Mouse (Mus musculus): ENCODE data around the gene Hadha. TPM values are rescaled to one million over a fixed set of nuclear protein-coding genes. Genes with fewer than 3 reads are reported as not detected.

Gene Hadha
- polyA plus RNA-seq, 1 experiment = 64.9 TPM

GRCm38 (mm10) chr5:30132173-30132572 is 22.8 kb downstream of the Hadha start:
- Histone ChIP-seq H3K4me1 (ENCODE audit: control insufficient read depth, insufficient read depth, low read length) (no peaks in the 10 kb centered on the region), H3K27ac (ENCODE audit: insufficient read depth, low read length) (no peak overlapping the region), H3K4me3 (ENCODE audit: insufficient read depth, low read length) (no peak overlapping the region)
- TF ChIP-seq CTCF (IDR thresholded peaks at IDR 0.05; ENCODE audit: extremely low read depth, insufficient read depth, low read length) = no peak
- no peak for TF ChIP-seq POLR2A (IDR thresholded peaks at IDR 0.05; ENCODE audit: extremely low read depth, insufficient read depth, low read length)

- H3K4me1 ChIP-seq (ENCODE audit: control insufficient read depth, insufficient read depth, low read length) = no peaks in the 10 kb centered on the region
- H3K27ac ChIP-seq (ENCODE audit: insufficient read depth, low read length) = no peak overlapping the region
- TF ChIP-seq POLR2A (IDR thresholded peaks at IDR 0.05; ENCODE audit: extremely low read depth, insufficient read depth, low read length) = no peak
- no peak for TF ChIP-seq CTCF (IDR thresholded peaks at IDR 0.05; ENCODE audit: extremely low read depth, insufficient read depth, low read length)
- H3K4me3 ChIP-seq (ENCODE audit: insufficient read depth, low read length) = no peak overlapping the region
Measured at GRCm38 (mm10) chr5:30131246-30131645, 23.7 kb downstream of the Hadha start.

GRCm38 (mm10) chr5:30128680-30129079 is 26.3 kb downstream of the Hadha start:
- H3K4me1 ChIP-seq (ENCODE audit: control insufficient read depth, insufficient read depth, low read length) = no peaks in the 10 kb centered on the region
- H3K27ac ChIP-seq (ENCODE audit: insufficient read depth, low read length) = no peak overlapping the region
- TF ChIP-seq CTCF (IDR thresholded peaks at IDR 0.05; ENCODE audit: extremely low read depth, insufficient read depth, low read length) = no peak
- TF ChIP-seq POLR2A (IDR thresholded peaks at IDR 0.05; ENCODE audit: extremely low read depth, insufficient read depth, low read length) = no peak
- H3K4me3 ChIP-seq (ENCODE audit: insufficient read depth, low read length) = no peak overlapping the region

GRCm38 (mm10) chr5:30127921-30128597 is 26.9 kb downstream of the Hadha start:
- Histone ChIP-seq H3K27ac (ENCODE audit: insufficient read depth, low read length) (no peak overlapping the region), H3K4me1 (ENCODE audit: control insufficient read depth, insufficient read depth, low read length) (no peaks in the 10 kb centered on the region)
- TF ChIP-seq POLR2A (IDR thresholded peaks at IDR 0.05; ENCODE audit: extremely low read depth, insufficient read depth, low read length) = no peak
- TF ChIP-seq CTCF (IDR thresholded peaks at IDR 0.05; ENCODE audit: extremely low read depth, insufficient read depth, low read length) = no peak

GRCm38 (mm10) chr5:30126756-30127155 is 28.2 kb downstream of the Hadha start:
- TF ChIP-seq CTCF (IDR thresholded peaks at IDR 0.05; ENCODE audit: extremely low read depth, insufficient read depth, low read length) (no peak), POLR2A (IDR thresholded peaks at IDR 0.05; ENCODE audit: extremely low read depth, insufficient read depth, low read length) (no peak)
- H3K27ac ChIP-seq (ENCODE audit: insufficient read depth, low read length) = no peak overlapping the region

More at GRCm38 (mm10) chr5:30127921-30128597, 26.9 kb downstream of the Hadha start:
- H3K4me3 ChIP-seq (ENCODE audit: insufficient read depth, low read length) = no peak overlapping the region

GRCm38 (mm10) chr5:30125587-30125986 is 29.4 kb downstream of the Hadha start:
- Histone ChIP-seq H3K4me1 (ENCODE audit: control insufficient read depth, insufficient read depth, low read length) (no peaks in the 10 kb centered on the region), H3K4me3 (ENCODE audit: insufficient read depth, low read length) (no peak overlapping the region), H3K27ac (ENCODE audit: insufficient read depth, low read length) (no peak overlapping the region)
- peak; percentile 61 for TF ChIP-seq CTCF (IDR thresholded peaks at IDR 0.05; ENCODE audit: extremely low read depth, insufficient read depth, low read length)
- TF ChIP-seq POLR2A (IDR thresholded peaks at IDR 0.05; ENCODE audit: extremely low read depth, insufficient read depth, low read length) = no peak

More at GRCm38 (mm10) chr5:30126756-30127155, 28.2 kb downstream of the Hadha start:
- no peaks in the 10 kb centered on the region for H3K4me1 ChIP-seq (ENCODE audit: control insufficient read depth, insufficient read depth, low read length)
- no peak overlapping the region for H3K4me3 ChIP-seq (ENCODE audit: insufficient read depth, low read length)

GRCm38 (mm10) chr5:30122481-30122880 is 32.5 kb downstream of the Hadha start:
- no peak for TF ChIP-seq CTCF (IDR thresholded peaks at IDR 0.05; ENCODE audit: extremely low read depth, insufficient read depth, low read length)
- no peak overlapping the region for H3K4me3 ChIP-seq (ENCODE audit: insufficient read depth, low read length)
- no peak overlapping the region for H3K27ac ChIP-seq (ENCODE audit: insufficient read depth, low read length)
- H3K4me1 ChIP-seq (ENCODE audit: control insufficient read depth, insufficient read depth, low read length) = no peaks in the 10 kb centered on the region

- H3K27ac ChIP-seq (ENCODE audit: insufficient read depth, low read length) = no peak overlapping the region
- TF ChIP-seq CTCF (IDR thresholded peaks at IDR 0.05; ENCODE audit: extremely low read depth, insufficient read depth, low read length) = no peak
- TF ChIP-seq POLR2A (IDR thresholded peaks at IDR 0.05; ENCODE audit: extremely low read depth, insufficient read depth, low read length) = no peak
- no peaks in the 10 kb centered on the region for H3K4me1 ChIP-seq (ENCODE audit: control insufficient read depth, insufficient read depth, low read length)
- no peak overlapping the region for H3K4me3 ChIP-seq (ENCODE audit: insufficient read depth, low read length)
Measured at GRCm38 (mm10) chr5:30120106-30120505, 34.9 kb downstream of the Hadha start.

GRCm38 (mm10) chr5:30119163-30119562 is 35.8 kb downstream of the Hadha start:
- TF ChIP-seq CTCF (IDR thresholded peaks at IDR 0.05; ENCODE audit: extremely low read depth, insufficient read depth, low read length) = no peak
- no peak for TF ChIP-seq POLR2A (IDR thresholded peaks at IDR 0.05; ENCODE audit: extremely low read depth, insufficient read depth, low read length)
- Histone ChIP-seq H3K27ac (ENCODE audit: insufficient read depth, low read length) (no peak overlapping the region), H3K4me1 (ENCODE audit: control insufficient read depth, insufficient read depth, low read length) (no peaks in the 10 kb centered on the region), H3K4me3 (ENCODE audit: insufficient read depth, low read length) (no peak overlapping the region)

GRCm38 (mm10) chr5:30118018-30118417 is 36.9 kb downstream of the Hadha start:
- H3K4me1 ChIP-seq (ENCODE audit: control insufficient read depth, insufficient read depth, low read length) = no peaks in the 10 kb centered on the region
- H3K27ac ChIP-seq (ENCODE audit: insufficient read depth, low read length) = no peak overlapping the region
- H3K4me3 ChIP-seq (ENCODE audit: insufficient read depth, low read length) = no peak overlapping the region
- no peak for TF ChIP-seq POLR2A (IDR thresholded peaks at IDR 0.05; ENCODE audit: extremely low read depth, insufficient read depth, low read length)
- no peak for TF ChIP-seq CTCF (IDR thresholded peaks at IDR 0.05; ENCODE audit: extremely low read depth, insufficient read depth, low read length)
